ENCODE assay signal across 8 mouse cellular contexts in the genomic region with DNA sequence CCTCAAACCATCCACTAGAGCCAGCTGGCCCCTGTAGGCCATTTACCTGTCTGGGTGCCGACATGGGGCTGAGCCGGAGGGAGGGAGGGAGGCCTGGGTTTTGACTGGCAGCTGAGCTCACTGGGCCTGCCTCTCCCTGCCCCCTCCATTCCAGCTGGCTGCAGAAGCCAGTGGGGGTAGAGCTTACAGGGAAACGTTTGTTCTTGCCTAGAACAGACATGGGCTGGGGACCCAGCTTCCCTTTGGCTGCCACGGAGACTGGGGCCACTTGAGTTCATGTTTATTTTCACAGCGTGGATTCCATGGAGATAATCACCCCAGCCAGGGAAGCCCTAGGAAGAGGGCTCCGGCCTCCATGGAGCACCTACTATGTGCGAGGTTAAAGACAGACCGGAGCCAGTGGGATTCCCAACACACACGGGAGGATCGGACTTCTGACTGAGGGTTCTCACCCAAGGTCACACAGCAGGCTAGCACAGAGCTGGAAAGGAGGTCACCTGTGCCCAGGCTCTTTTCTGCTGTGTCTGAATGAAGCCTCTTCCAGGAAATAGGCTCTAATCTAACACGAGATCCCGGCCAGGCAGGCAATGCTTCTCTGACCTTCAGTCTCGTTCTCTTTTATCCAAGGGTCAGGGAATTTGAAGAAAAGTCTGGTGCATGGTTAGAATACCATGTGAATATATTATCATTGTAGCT. TPM values are rescaled to one million over a fixed set of nuclear protein-coding genes. Genes with fewer than 3 reads are reported as not detected.
DNase-seq lines count a peak whose midpoint lies in the region; ATAC-seq lines count a peak whose summit lies in the region.

No protein-coding gene starts in this region.

- no peaks in the 10 kb centered on the region for H3K9me3 ChIP-seq in neural tube, embryonic 15.5 days (replicated peaks)
- H3K9me3 ChIP-seq in heart, embryonic 13.5 days = no peaks in the 10 kb centered on the region
- no peaks in the 10 kb centered on the region for H3K9me3 ChIP-seq in limb, embryonic 10.5 days (replicated peaks)

- no peak for ATAC-seq in neural tube, embryonic 15.5 days (ENCODE audit: low FRiP score)
- peak; percentile 37; the same call in 1 of the 2 replicates for ATAC-seq in heart, embryonic 13.5 days (ENCODE audit: extremely low read depth, insufficient number of reproducible peaks, low FRiP score, low TSS enrichment)
- no peak for ATAC-seq in monocyte, adult 5-6 weeks (replicated peaks; ENCODE audit: insufficient number of reproducible peaks, low FRiP score, low TSS enrichment, poor library complexity, severe bottlenecking)

- H3K27ac ChIP-seq in neural tube, embryonic 15.5 days (replicated peaks) = no peak overlapping the region
- no peak overlapping the region; the same call in 1 of the 2 replicates for H3K27ac ChIP-seq in heart, embryonic 13.5 days (replicated peaks)
- peak overlapping the region; percentile 4; the same call in 1 of the 2 replicates for H3K27ac ChIP-seq in limb, embryonic 10.5 days

- H3K4me3 ChIP-seq in neural tube, embryonic 15.5 days (replicated peaks) = no peak overlapping the region
- no peak overlapping the region for H3K4me3 ChIP-seq in heart, embryonic 13.5 days
- no peak overlapping the region for H3K4me3 ChIP-seq in limb, embryonic 10.5 days

- H3K4me2 ChIP-seq in neural tube, embryonic 15.5 days = no peak overlapping the region
- H3K4me2 ChIP-seq in heart, embryonic 13.5 days = peak overlapping the region; percentile 33

- H3K36me3 ChIP-seq in neural tube, embryonic 15.5 days = no peaks in the 10 kb centered on the region
- no peaks in the 10 kb centered on the region for H3K36me3 ChIP-seq in heart, embryonic 13.5 days
- H3K36me3 ChIP-seq in limb, embryonic 10.5 days = no peaks in the 10 kb centered on the region

- H3K27me3 ChIP-seq in neural tube, embryonic 15.5 days (replicated peaks) = no peaks in the 10 kb centered on the region
- peaks cover 22% of the 10 kb centered on the region for H3K27me3 ChIP-seq in heart, embryonic 13.5 days (replicated peaks)
- peaks cover 5% of the 10 kb centered on the region; the same call in 1 of the 2 replicates for H3K27me3 ChIP-seq in limb, embryonic 10.5 days (ENCODE audit: low read depth, poor library complexity, severe bottlenecking)

- 43% methylated on average over 13 of the region's 13 CpGs for WGBS in neural tube, embryonic 15.5 days
- 12% methylated on average over 13 of the region's 13 CpGs for WGBS in heart, embryonic 13.5 days
- WGBS in limb, embryonic 10.5 days = 34% methylated on average over 13 of the region's 13 CpGs

- peaks cover 9% of the 10 kb centered on the region for H3K4me1 ChIP-seq in neural tube, embryonic 15.5 days
- H3K4me1 ChIP-seq in heart, embryonic 13.5 days = peaks cover 23% of the 10 kb centered on the region
- peaks cover 31% of the 10 kb centered on the region for H3K4me1 ChIP-seq in limb, embryonic 10.5 days

- no peak overlapping the region for H3K9ac ChIP-seq in neural tube, embryonic 15.5 days (replicated peaks)
- H3K9ac ChIP-seq in heart, embryonic 13.5 days = no peak overlapping the region

- DNase-seq in neural tube, embryonic 10.5 days (ENCODE audit: extremely low spot score, low spot score) = peak; percentile 45
- no peak for DNase-seq in limb, embryonic 10.5 days (ENCODE audit: low spot score)
- DNase-seq in retina, embryonic 14.5 days (ENCODE audit: low spot score) = peak; percentile 42
- no peak for DNase-seq in urinary bladder, postnatal 10 days (ENCODE audit: low spot score)
- DNase-seq in ovary, adult 18-20 months (ENCODE audit: low spot score) = no peak

RNA-seq across cellular contexts. Expression of a gene that starts 25.2 kb away (rescaled TPM):
- 7.9 and 8.5 TPM in 2 replicates for polyA plus RNA-seq in neural tube, embryonic 15.5 days (2015; fragmentation: Nextera tagmentation; extraction: Ambion mirVana)
- not detected in 2 replicates for polyA plus RNA-seq in heart, embryonic 13.5 days (2015; fragmentation: Nextera tagmentation; extraction: Ambion mirVana)
- polyA plus RNA-seq in limb, embryonic 10.5 days (2016; fragmentation: Nextera tagmentation; extraction: Ambion mirVana) = 11.0 and 13.9 TPM in 2 replicates
- total RNA-seq in monocyte, adult 5-6 weeks (2017) = not detected in 3 replicates

Comparison
In these comparisons a context has a peak if more than half of its experiments do, and no peak if none do; other contexts are left out.
1. DNase-seq: peak in neural tube, embryonic 10.5 days (single experiment) and retina, embryonic 14.5 days (single experiment); none in limb, embryonic 10.5 days (single experiment), urinary bladder, postnatal 10 days (single experiment) and ovary, adult 18-20 months (single experiment).